Mouse (Mus musculus) layer of hippocampus, adult 9-10 months (tissue): ENCODE results near the gene Aox1.

Experiments used
- DNase-seq: peaks from one replicate; pipeline ENCODE4 v3.0.0; 2022; ENCODE audit warnings: low spot score

The Aox1 gene

DNA sequence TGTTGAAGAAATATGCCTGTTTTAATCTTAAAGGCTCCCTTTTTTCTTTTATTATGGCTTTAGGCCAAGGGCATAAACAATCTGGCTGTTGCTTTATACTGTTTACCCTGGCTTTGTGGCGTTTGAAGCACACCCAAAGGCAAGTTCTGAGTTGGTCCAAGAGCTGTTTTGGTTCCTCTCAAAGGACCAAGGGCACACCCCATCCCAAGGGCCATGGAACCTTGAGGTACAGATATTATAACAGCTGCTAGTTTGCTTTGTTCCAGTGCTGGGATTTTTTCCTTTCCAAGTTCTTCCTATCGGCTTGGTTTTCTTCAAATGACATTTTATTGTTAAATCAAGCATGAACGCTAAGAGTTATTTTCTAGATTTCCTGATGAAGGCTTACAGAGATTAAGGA, 35.9 kb downstream of the Aox1 start:
- DNase-seq: no peak

DNA sequence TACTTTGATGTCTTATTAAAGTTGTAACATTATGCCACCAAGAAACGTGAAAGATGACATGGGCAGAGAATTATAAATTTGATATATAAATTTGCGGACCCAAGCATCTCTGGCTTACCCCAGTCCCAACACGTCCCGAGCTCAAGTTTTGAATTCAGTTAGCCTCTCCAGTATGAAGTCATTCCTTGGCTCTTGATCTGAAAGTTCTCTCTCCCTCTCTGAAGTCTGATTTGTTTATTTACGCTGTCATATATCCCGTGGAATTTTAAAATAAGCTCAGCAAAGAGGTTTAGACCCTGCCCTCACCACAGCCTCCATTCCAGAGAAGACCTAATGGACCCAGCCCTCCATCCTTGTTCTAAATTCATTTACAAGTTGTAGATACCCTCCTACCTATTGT, 39.5 kb downstream of the Aox1 start:
- DNase-seq: no peak

DNA sequence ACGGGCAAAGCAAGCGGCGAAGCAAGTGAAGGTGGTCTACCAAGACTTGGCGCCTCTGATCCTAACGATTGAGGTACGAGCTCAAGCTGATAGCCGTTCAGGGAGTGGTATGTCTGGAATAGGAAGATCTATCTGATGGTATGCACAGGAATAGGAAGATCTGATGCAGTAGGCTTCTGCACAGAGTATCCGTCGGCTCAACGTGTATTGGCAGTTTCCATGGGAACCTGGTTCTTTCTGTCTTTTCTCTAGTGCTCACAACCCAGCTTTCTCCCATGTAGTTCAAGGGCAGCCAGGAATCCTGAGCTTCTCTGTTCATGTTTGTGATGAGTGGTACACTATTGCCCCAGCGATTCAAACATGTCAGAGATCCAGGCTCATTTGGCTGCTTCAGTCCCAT, 40.4 kb downstream of the Aox1 start:
- no peak for DNase-seq

DNA sequence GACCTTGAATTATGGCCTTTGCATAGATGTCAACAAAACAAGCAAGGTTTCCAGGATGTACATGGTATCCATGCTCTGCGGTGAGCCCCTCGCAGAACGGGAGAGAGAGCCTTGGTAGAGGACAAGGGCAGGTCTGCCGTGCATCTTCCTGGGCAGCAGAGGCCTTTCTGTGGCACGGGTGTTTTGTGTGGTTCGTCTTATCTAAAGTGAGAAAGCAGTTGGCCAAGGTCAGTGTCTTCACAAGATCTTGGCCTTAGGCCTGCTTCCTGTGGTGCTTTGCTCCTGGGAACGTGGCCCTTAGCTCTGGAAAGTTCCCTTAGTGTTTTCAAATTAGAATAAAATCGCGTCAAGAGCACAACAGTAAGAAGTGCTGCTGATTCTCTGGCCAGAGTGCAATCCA, 41.3 kb downstream of the Aox1 start:
- no peak for DNase-seq

DNA sequence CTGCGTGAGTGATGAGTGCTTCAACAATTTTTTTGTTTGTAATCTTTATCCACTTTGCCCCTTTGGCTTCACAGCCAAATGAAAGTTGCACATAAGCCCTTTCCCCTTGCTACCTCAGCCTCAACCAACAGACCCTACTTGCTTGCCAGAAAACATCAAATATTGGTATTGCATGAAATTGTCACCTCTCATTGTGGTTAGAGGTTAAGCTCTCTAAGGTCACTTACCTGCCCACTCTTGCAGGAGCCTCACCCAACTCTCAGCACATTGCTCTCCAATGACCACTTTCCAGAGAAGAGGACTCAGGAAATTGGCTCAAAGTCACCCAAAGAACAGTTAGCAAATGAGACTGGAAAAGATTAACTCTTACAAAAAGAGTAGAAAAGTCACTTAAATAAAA, 41.8 kb downstream of the Aox1 start:
- no peak for DNase-seq

DNA sequence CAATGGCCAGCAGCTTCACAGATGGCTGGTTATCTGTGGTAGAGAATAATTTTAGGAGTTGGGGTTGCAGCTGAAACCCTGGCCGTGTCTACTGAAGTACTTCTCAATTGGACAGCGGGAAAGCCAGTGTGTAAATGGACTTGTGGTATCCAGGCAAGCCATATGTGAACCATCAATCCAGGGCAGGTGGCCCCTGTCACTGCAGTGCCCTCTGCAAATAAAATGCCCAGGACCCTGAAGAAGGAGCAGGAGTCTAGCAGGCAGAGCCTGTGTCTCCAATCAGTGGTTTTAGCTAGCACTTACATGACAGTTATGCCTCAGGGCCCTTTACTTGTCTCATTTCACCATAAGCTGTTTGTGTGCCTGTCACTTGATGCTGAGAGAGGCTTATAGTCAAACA, 42.7 kb downstream of the Aox1 start:
- DNase-seq: no peak

DNA sequence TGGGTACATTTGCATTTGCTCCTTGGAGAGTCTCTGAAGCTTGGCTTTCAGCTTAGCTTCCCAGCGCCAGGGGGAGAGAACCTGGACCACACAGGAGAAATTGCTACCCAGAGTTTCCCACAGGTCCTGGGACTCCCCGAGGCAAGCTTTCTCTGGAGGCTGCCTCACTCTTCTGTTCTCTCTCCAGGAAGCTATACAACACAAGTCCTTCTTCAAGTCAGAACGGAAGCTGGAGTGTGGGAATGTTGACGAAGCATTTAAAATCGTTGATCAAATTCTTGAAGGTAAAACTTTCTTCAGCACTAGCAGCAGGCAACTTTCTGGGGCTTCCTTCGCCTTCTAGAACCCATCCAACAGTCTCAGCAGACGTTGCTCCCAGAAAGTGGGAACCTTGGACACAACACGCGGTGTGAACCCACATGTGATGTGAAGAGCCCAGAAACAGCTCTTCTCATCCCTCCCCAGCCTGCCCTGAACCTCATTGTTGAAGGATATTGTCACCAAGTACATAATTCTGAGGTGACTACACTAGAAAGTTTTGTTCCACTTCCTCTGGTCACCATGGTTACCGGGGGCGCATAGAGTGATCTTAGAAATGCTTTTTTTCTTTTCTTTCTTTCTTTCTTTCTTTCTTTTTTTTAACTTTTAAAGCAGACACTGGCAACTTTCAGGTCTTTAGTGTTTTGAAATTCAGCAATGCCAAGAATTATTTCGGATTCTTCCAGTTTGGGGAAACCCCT, 43.4 kb downstream of the Aox1 start:
- DNase-seq: no peak

DNA sequence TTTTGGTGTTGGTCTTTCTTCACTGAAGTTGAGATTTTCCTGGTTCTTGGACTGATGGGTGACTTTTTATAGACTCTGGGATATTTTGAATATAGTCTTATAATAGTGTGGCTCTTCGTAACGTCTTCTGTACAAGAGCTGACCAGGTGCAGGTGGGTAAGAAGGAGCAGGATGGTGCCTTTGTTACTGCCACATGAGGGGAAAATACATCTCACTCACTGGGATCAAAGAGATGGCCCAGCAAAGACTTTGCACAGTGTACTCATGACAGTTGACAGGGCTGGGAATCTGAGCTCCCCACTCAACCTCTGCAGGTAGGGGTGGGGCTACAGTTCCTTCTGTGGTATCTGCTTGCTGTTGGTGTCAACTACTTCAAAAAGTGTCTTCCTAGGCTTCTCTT, 44.5 kb downstream of the Aox1 start:
- no peak for DNase-seq

DNA sequence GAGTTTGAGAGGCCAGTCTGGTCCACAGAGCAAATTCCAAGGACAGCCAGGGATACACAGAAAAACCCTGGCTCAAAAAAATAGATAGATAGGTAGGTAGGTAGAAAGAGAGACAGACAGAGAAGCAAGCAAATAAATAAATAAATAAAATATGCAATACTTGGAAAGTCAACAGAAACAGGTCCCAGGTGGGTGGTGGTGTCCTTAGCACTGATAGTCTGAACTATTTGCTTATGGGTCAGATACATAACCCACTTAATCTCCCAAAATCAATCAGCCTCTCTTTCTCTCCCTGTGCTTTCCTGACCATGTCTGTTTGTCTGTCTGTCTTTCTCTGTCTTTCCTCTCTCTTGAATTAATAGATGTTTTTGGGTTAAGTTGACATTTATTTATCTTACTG, 48.2 kb downstream of the Aox1 start:
- DNase-seq: no peak

DNA sequence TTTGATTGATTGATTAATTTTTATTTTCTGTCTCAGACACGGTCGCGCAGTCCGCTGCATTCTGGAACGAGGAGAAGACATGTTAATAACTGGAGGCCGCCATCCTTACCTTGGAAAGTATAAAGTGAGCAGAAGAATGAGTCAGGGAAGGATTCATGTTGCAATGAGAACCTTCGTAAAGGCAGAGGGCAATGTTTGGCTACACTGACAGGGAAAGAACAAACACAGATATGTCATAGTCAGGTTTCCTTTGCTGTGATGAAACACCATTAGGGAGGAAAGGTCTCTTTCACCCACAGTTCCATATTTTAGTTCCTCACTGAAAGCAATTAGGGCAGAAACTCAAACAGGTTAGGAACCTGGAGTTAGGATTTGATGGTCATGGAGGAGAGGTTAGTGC, 48.7 kb downstream of the Aox1 start:
- no peak for DNase-seq

GRCm38 (mm10) chr1:58079689-58080088, 50.0 kb downstream of the Aox1 start:
- DNase-seq: no peak

DNA sequence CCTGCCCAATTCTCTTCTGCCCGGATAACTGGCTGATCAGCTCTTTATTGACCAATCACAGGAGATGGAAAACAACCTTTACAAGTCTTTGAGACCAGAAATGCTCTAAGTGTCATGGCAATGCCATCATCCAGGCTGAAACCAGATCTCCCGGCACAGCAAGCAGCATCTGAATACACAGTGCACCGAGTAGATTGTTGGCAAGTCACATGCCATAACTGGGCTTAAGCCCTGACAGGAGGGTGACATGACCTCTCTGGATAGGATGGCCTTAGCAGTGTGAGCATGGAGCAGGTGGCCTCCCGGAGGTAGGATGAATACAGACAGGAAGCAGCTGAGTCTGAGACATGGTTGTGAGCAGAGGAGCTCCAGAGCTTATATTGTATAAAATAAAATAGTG, 50.7 kb downstream of the Aox1 start:
- no peak for DNase-seq

DNA sequence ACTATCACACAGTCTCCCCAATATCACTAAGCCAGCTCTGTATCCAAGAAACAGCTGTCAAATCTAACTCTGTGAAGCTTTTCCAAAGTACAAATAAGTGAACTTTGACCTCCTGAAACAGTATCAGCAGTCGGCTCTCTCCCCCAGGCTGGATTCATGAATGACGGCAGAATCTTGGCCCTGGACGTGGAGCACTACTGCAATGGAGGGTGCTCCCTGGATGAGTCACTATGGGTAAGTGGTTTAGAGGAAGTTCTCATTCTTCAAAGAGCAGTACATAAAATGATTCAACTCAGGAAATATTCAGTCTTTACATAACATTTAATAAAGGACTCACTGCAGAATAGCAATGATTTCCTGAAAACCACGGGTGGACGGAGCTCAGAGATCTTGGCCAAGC, 51.6 kb downstream of the Aox1 start:
- no peak for DNase-seq

- DNase-seq: no peak
Observed at GRCm38 (mm10) chr1:58089316-58089715, 59.6 kb downstream of the Aox1 start.

GRCm38 (mm10) chr1:58090191-58090590, 60.5 kb downstream of the Aox1 start:
- DNase-seq: no peak

DNA sequence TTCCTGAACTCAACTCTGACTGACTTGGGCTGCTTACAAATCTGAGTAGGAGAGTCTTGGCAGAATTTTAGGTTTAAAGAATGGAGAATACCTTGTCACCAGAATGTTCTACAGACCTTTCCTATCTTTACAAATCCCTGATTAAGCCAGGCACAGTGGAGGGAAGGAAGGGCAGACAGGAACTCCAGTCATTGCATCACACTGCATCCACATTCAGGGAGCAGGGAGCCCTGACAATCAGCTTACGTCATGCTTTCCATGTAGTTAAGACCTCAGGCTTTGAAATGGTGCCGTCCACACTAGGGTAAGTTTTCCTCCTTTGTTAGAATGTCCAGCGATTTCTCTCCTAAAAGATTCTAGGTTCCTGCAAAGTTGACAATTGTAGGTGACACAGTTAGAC, 61.5 kb downstream of the Aox1 start:
- no peak for DNase-seq

DNA sequence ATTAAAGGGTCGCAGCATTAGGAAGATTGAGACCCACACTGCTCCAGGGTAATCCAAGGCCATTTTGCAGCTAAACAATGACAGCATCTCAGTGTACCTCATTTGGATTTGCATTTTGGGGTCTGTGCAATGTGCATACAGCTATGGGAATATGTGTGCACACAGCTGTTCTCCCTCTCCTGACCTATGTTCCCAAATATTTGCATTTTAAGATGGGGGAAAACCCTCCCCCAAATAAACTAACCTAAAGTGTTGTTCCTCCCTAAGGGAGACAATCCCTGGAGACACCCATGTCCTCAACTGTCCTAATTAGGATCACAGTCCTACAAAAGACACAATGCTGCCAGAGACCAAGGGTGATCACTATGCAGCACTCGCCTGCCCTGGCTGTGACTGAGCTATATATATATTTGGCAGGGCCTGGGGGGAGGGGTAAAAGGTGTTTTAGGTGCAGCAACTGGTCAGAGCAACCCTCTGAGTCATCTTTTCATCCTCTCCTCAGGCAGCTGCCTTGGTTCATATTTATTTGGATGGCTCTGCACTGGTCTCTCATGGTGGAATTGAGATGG, 62.3 kb downstream of the Aox1 start:
- DNase-seq: no peak

GRCm38 (mm10) chr1:58097338-58097737, 67.6 kb downstream of the Aox1 start:
- no peak for DNase-seq

- DNase-seq: no peak
Observed at GRCm38 (mm10) chr1:58099119-58099518, 69.4 kb downstream of the Aox1 start.

DNA sequence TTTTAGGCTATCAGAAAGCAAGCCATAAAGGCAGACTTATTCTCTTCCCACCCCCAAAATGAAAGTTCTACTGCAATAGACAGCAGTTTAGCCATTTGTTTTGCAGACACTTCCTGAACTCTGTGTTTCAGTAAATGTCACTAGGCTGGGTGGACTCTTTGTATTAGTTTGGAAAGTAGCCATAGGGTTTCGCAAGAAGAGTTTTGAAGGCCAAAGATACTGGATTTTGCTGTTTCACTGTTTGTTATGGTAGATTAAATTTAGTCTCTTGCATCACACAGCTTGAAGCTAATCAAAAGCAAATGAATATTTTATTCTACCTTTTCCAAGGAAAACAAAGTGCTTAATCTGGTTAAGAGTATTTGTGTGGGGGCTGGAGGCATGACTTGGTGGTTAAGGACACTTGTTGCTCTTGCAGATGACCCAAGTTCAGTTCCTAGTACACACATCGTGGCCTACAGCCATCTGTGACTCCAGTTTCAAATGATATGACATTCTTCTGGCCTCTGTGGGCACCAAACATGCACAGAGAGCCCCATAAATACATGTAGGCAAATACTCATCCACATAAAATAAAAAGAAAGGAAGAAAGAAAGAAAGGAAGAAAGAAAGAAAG, 71.9 kb downstream of the Aox1 start:
- no peak for DNase-seq

- DNase-seq: no peak
Observed at GRCm38 (mm10) chr1:58102494-58102893, 72.8 kb downstream of the Aox1 start.

DNA sequence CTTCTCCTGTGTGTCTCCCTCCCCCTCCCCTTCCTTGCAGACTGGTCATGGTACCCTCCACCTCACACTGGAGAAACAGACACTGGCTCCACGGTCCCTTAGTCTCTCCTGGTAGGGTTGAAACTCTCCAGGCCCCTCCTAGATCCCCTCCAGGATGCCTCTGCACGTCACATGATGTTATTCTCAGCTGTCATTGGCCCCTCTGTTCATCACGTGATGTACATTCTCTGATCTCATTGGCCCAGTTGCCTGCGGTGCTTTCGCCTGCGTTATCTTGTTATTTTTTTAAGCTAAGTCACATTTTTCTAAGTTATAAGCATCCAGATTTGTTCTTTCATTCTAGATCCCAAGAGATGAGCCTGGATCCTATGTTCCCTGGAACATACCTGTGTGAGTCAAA, 76.0 kb downstream of the Aox1 start:
- no peak for DNase-seq

GRCm38 (mm10) chr1:58107066-58107465, 77.3 kb downstream of the Aox1 start:
- DNase-seq: no peak

GRCm38 (mm10) chr1:58110241-58110640, 80.5 kb downstream of the Aox1 start:
- no peak for DNase-seq
